Mouse (Mus musculus) kidney, postnatal 36 days (tissue): ENCODE measurements around the gene Srprb.

ENCODE experiments used
- DNase-seq, 2 experiments: peaks; one replicate each; pipeline ENCODE4 v3.0.0; 2021 to 2022; ENCODE audit warnings: mixed read lengths in 2 of 2

Gene Srprb

DNA sequence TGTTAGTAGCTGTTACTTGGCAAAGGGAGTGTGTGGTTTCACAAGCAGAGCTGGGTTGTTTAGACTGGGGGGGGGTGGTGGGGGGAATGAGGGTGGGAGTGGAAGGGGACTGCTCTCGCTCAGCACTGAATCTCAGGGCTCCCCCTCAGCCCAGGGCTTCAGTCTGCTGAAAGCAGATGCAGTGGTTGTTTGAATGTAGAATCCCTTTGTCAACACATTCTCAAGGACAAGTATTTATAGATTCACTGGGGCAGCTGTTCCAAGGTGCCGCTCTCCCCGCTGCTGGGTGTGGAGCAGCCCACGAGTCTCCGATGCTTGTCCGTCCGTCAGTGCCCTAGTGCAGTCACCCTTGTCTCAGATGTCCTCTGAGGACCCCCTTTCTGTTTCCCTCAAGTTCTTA is 60.7 kb downstream of the Srprb start:
- no peak for DNase-seq

DNA sequence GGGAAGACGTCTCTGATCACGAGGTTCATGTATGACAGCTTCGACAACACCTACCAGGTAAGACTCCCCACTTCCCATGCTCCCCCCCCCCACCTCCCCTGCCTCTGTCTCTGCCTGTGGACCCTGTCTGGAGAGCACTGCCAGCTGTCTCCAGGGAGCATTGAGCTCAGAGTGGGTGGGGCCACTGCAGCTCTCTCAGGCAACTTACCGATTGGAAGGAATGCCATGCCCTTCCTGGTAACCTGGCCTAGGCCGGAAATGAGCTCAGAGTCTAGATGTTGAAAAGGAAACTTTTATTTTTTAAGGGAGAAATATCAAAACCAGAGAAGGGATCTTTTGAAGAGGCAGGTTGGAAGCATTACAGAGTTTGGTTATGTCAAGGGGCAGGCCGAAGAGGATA is 61.6 kb downstream of the Srprb start:
- no peak for DNase-seq

DNA sequence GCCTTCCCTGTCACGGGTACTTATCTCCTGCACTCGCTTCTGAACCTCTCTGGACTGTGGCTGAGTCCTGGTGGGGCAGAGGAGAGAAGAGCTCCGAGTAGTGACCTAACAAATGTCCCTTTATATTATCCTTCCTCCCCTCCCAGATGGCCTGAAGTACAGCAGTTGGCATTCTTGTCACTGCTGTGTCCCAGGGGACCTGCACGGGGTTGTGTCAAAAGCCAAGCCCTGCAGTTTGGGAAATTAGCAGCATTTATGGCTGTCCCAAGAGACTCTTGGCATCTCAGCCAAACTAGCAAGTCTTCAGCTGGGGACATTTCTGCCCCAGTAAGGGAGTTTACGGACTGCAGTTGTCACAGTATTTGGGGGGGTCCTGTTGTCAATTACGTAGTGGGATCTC is 62.5 kb downstream of the Srprb start:
- DNase-seq = peak; percentile 22 to 23
